Mouse (Mus musculus) midbrain, embryonic 11.5 days (tissue): ENCODE measurements around the gene Vmn2r10. TPM values are rescaled to one million over a fixed set of nuclear protein-coding genes. Genes with fewer than 3 reads are reported as not detected.
"Not testable (repeated sequence)": the region's sequence is repeated elsewhere in the genome, so short reads cannot be mapped to it uniquely, and the experiment has no call there.

Source experiments
- ATAC-seq: fragments of 200-750 bp; cut with Nextera tagmentation; 2 replicates; pipeline ENCODE4 v1.8.0; 2017; ENCODE audit warnings: moderate TSS enrichment, moderate library complexity; ENCODE audit not compliant: low FRiP score
- DNase-seq: peaks from one replicate; pipeline ENCODE4 v3.0.0; 2015; ENCODE audit warnings: low spot score; ENCODE audit errors: missing footprints
- H3K27ac ChIP-seq: fragments of 300-500 bp; sonication (generic); 2 replicates; pipeline ENCODE4 v1.5.1; 2014; ENCODE audit warnings: low read depth, low read length
- H3K27me3 ChIP-seq: fragments of 300-500 bp; sonication (generic); 2 replicates; pipeline ENCODE4 v1.6.1; 2014; ENCODE audit warnings: mild to moderate bottlenecking, low read length, moderate library complexity, mixed read lengths; ENCODE audit not compliant: control insufficient read depth, insufficient read depth
- H3K36me3 ChIP-seq: fragments of 300-500 bp; sonication (generic); 2 replicates; pipeline ENCODE4 v1.6.1; 2014; ENCODE audit warnings: mild to moderate bottlenecking, low read length, moderate library complexity, mixed read lengths; ENCODE audit not compliant: control insufficient read depth, insufficient read depth
- H3K4me1 ChIP-seq: fragments of 300-500 bp; sonication (generic); 2 replicates; pipeline ENCODE4 v1.6.1; 2014; ENCODE audit warnings: low read length; ENCODE audit not compliant: control insufficient read depth, insufficient read depth
- H3K4me2 ChIP-seq: fragments of 300-500 bp; sonication (generic); 2 replicates; pipeline ENCODE4 v1.6.1; 2014; ENCODE audit warnings: mild to moderate bottlenecking, moderate library complexity
- H3K4me3 ChIP-seq: fragments of 300-500 bp; sonication (generic); 2 replicates; pipeline ENCODE4 v1.5.1; 2014; ENCODE audit warnings: low read depth, low read length
- H3K9ac ChIP-seq: fragments of 300-500 bp; sonication (generic); 2 replicates; pipeline ENCODE4 v1.6.1; 2014; ENCODE audit warnings: low read length
- H3K9me3 ChIP-seq: fragments of 300-500 bp; sonication (generic); 2 replicates; pipeline ENCODE4 v1.6.1; 2016; ENCODE audit warnings: low read length; ENCODE audit not compliant: control insufficient read depth
- WGBS: fragments of 180-500 bp; shearing (Covaris S2); extraction: QIAGEN DNeasy Blood & Tissue Kit; methylation state at CpG from one replicate; pipeline ENCODE4 v1.1.7; 2014; 5-methylcytosine and 5-hydroxymethylcytosine counted together
- polyA plus RNA-seq: library from polyadenylated mRNA; unstranded; fragments of >200 nt; fragmentation: Nextera tagmentation; extraction: Ambion mirVana; gene quantifications from 2 replicates; pipeline ENCODE4 v1.2.1, GENCODE M21; 2014

The Vmn2r10 gene
- not detected in 2 replicates for polyA plus RNA-seq

DNA sequence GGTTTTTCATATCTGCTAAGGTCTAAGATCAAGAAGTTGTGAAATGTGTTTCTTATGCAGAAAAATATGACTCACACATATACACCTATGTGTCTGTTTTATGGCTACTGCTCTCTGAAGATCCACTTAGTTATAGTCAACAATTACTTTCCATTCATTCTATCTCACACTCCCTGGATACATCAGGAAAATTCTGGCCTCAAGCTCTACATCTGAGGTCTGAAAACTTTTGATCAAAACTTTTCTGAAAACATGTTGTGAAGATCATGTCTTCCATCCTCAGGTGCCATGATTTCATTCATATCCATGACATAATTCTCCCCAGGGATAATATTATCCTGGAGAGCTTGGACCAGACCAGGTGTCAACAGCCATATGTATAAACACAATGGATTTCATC lies at the start of gene Vmn2r10:
Gene Vmn2r10, minus strand, starts transcription at position 101 of the 400 bp plus-strand sequence.
- H3K4me1 ChIP-seq, H3K4me2 ChIP-seq, H3K36me3 ChIP-seq, H3K27ac ChIP-seq, H3K27me3 ChIP-seq, H3K4me3 ChIP-seq, H3K9me3 ChIP-seq, DNase-seq, H3K9ac ChIP-seq, ATAC-seq: not testable (repeated sequence)

- WGBS, result 81% methylated on average over 1 of the region's 1 CpGs
- Histone ChIP-seq H3K27ac (no peak overlapping the region), H3K4me3 (no peak overlapping the region), H3K9ac (no peak overlapping the region), H3K36me3 (no peaks in the 10 kb centered on the region), H3K4me2 (no peak overlapping the region), H3K27me3 (no peaks in the 10 kb centered on the region), H3K4me1 (no peaks in the 10 kb centered on the region), H3K9me3 (no peaks in the 10 kb centered on the region; the same call in 1 of the 2 replicates)
- no peak for DNase-seq
- ATAC-seq, result no peak
These were observed 49.0 kb upstream of the Vmn2r10 start for GRCm38 (mm10) chr5:109055286-109055685.

DNA sequence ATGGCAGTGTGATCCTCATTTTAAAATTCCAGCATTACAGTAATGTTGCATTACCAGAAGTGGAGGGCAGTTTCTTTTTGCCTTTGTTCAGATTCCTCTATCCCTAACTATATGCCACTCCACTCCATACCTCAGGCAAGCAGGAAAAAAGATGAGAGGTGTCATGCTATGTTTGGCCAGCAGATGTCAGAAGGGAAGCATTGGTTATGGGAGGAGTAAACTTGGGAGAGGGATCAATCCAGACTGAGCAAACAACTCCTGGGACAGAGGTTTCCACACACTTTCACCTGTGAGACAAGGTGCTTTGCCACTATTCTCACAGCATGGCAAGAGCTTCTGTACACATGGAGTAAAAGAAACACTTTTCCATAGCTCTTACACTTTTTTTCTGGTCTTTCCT lies 26.3 kb upstream of the Vmn2r10 start:
- ATAC-seq, result no peak
- H3K36me3 ChIP-seq, result no peaks in the 10 kb centered on the region

DNA sequence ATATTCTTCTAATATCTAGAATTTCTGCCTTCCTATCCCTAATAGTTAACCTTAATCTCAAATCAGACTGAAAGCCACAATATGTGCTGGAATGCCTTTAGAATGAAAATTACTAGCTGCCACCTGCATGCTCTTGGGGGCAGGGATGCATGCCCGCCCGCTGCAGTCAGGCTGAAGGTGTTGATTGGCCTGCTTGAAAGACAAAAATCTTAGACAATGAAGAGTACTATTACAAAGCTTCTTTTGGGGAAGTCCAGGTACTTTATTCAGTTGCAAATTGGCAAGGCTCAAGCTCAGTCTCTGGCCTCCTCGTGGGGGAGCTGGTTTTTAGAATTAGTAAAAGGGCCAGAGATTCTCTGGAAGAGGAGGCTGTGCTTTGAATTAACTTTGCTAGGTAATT lies 17.4 kb downstream of the Vmn2r10 start:
- DNase-seq (no peak), ATAC-seq (no peak)
- Histone ChIP-seq H3K4me3 (no peak overlapping the region), H3K9ac (no peak overlapping the region), H3K36me3 (no peaks in the 10 kb centered on the region), H3K9me3 (peaks cover 4% of the 10 kb centered on the region; the same call in 1 of the 2 replicates), H3K4me2 (no peak overlapping the region), H3K27ac (no peak overlapping the region), H3K4me1 (no peaks in the 10 kb centered on the region), H3K27me3 (no peaks in the 10 kb centered on the region)
- WGBS, result 66% methylated on average over 3 of the region's 3 CpGs

More for the DNA sequence above, 26.3 kb upstream of the Vmn2r10 start:
- Histone ChIP-seq H3K4me2 (no peak overlapping the region), H3K27me3 (no peaks in the 10 kb centered on the region), H3K9ac (no peak overlapping the region), H3K9me3 (no peaks in the 10 kb centered on the region), H3K4me1 (no peaks in the 10 kb centered on the region), H3K27ac (no peak overlapping the region), H3K4me3 (no peak overlapping the region)
- DNase-seq, result no peak

Other genes starting within 250 kb of the Vmn2r10 start
- gene Rnf212, start 231.5 kb downstream of the Vmn2r10 start, polyA plus RNA-seq, result 1.7 TPM in 1 of 2 replicates, not detected in the other
- gene Tmed11, start 211.2 kb downstream of the Vmn2r10 start, polyA plus RNA-seq, result not detected in 2 replicates
- gene Vmn2r8, start 197.7 kb downstream of the Vmn2r10 start, polyA plus RNA-seq, result not detected in 2 replicates
- gene Vmn2r9, start 153.9 kb downstream of the Vmn2r10 start, polyA plus RNA-seq, result not detected in 2 replicates
- gene Vmn2r11, start 53.0 kb upstream of the Vmn2r10 start, polyA plus RNA-seq, result not detected in 2 replicates
- gene Vmn2r12, start 91.4 kb upstream of the Vmn2r10 start, polyA plus RNA-seq, result not detected in 2 replicates
- not detected in 2 replicates for gene Vmn2r13, start 185.7 kb upstream of the Vmn2r10 start, polyA plus RNA-seq
- not detected in 2 replicates for gene Vmn2r14, start 218.2 kb upstream of the Vmn2r10 start, polyA plus RNA-seq